Comparison of ENCODE assay signal across 7 mouse cellular contexts in genomic region chr10:115184697-115185096, GRCm38 (mm10). TPM values are rescaled to one million over a fixed set of nuclear protein-coding genes. Genes with fewer than 3 reads are reported as not detected.
DNase-seq lines count a peak whose midpoint lies in the region; ATAC-seq and TF ChIP-seq lines count a peak whose summit lies in the region.

Tph2 (minus strand) TSS chr10:115185022.

- no peak within 1 kb of the TSS for H3K27ac ChIP-seq in limb, embryonic 11.5 days (replicated peaks; ENCODE audit: low read depth, low read length)
- no peak within 1 kb of the TSS for H3K27ac ChIP-seq in midbrain, postnatal 0 days (ENCODE audit: low read depth, low read length)
- H3K27ac ChIP-seq in spleen, adult 2 months (ENCODE audit: insufficient read depth, low read length): no peak within 1 kb of the TSS

- H3K27me3 ChIP-seq in limb, embryonic 11.5 days (ENCODE audit: control insufficient read depth, insufficient read depth, low read length): no peaks in the 10 kb centered on the region
- no peaks in the 10 kb centered on the region for H3K27me3 ChIP-seq in midbrain, postnatal 0 days (ENCODE audit: insufficient read depth, low read length)
- no peaks in the 10 kb centered on the region for H3K27me3 ChIP-seq in spleen, adult 2 months (ENCODE audit: control insufficient read depth, insufficient read depth, low read length)

- H3K9me3 ChIP-seq in limb, embryonic 11.5 days (ENCODE audit: control insufficient read depth, low read length): no peaks in the 10 kb centered on the region
- H3K9me3 ChIP-seq in midbrain, postnatal 0 days (ENCODE audit: low read length): no peaks in the 10 kb centered on the region

- H3K4me1 ChIP-seq in limb, embryonic 11.5 days (ENCODE audit: control insufficient read depth, insufficient read depth, low read length): no peaks in the 10 kb centered on the region
- H3K4me1 ChIP-seq in midbrain, postnatal 0 days (ENCODE audit: insufficient read depth, low read length): 0 out of 2 replicates have a peak, but pooled peaks cover 3% of the 10 kb centered on the region
- no peaks in the 10 kb centered on the region for H3K4me1 ChIP-seq in spleen, adult 2 months (ENCODE audit: control insufficient read depth, insufficient read depth, insufficient read length)

- H3K4me2 ChIP-seq in limb, embryonic 11.5 days (ENCODE audit: low read depth, severe bottlenecking): no peak within 1 kb of the TSS
- H3K4me2 ChIP-seq in midbrain, postnatal 0 days (ENCODE audit: low read depth, low read length, poor library complexity, severe bottlenecking): no peak within 1 kb of the TSS; the same call in 1 of the 2 replicates

- no peak within 1 kb of the TSS for H3K4me3 ChIP-seq in limb, embryonic 11.5 days (ENCODE audit: low read depth, low read length)
- no peak within 1 kb of the TSS for H3K4me3 ChIP-seq in midbrain, postnatal 0 days (ENCODE audit: low read depth, low read length)
- no peak within 1 kb of the TSS for H3K4me3 ChIP-seq in spleen, adult 2 months (ENCODE audit: extremely low read depth, insufficient read depth, insufficient read length)

- peak; percentile 100 for ATAC-seq in common myeloid progenitor, adult 5-6 weeks (replicated peaks; ENCODE audit: low read depth, poor library complexity, severe bottlenecking)
- peak; percentile 76; the same call in 1 of the 2 replicates for ATAC-seq in limb, embryonic 11.5 days (ENCODE audit: insufficient number of reproducible peaks, low FRiP score, low TSS enrichment, low read depth)
- ATAC-seq in midbrain, postnatal 0 days (ENCODE audit: low FRiP score): peak; percentile 80

- 9% methylated on average over 9 of the region's 9 CpGs for WGBS in limb, embryonic 11.5 days
- WGBS in midbrain, postnatal 0 days: 9% methylated on average over 9 of the region's 9 CpGs
- 7% methylated on average over 9 of the region's 9 CpGs for WGBS in spleen, adult 2 months

- peak; percentile 76 for TF ChIP-seq CTCF in midbrain, postnatal 0 days (IDR thresholded peaks at IDR 0.05)
- peak; percentile 42; the same call in 1 of the 2 replicates for TF ChIP-seq CTCF in spleen, adult 2 months (IDR thresholded peaks at IDR 0.05; ENCODE audit: extremely low read depth, insufficient read depth, insufficient read length, insufficient replicate concordance)

- no peaks in the 10 kb centered on the region for H3K36me3 ChIP-seq in limb, embryonic 11.5 days (ENCODE audit: control insufficient read depth, insufficient read depth, low read length)
- no peaks in the 10 kb centered on the region for H3K36me3 ChIP-seq in midbrain, postnatal 0 days (ENCODE audit: insufficient read depth, low read length)
- no peaks in the 10 kb centered on the region for H3K36me3 ChIP-seq in spleen, adult 2 months (ENCODE audit: control insufficient read depth, insufficient read depth, low read length)

- H3K9ac ChIP-seq in limb, embryonic 11.5 days (ENCODE audit: low read length): no peak within 1 kb of the TSS
- no peak within 1 kb of the TSS for H3K9ac ChIP-seq in midbrain, postnatal 0 days (replicated peaks; ENCODE audit: low read length, poor library complexity, severe bottlenecking)

- no peak for TF ChIP-seq POLR2A in spleen, adult 2 months (IDR thresholded peaks at IDR 0.05; ENCODE audit: low read depth, low read length)

- DNase-seq in adrenal gland, adult (ENCODE audit: inconsistent age in 2 of 2, low spot score in 1 of 2): peak; percentile 66 to 86
- peak; percentile 28 for DNase-seq in gastrocnemius, postnatal 25 days
- DNase-seq in kidney, adult 11 months: peak; percentile 17
- peak; percentile 90 for DNase-seq in limb, embryonic 11.5 days (ENCODE audit: low spot score)
- DNase-seq in midbrain, postnatal 0 days (ENCODE audit: low spot score): peak; percentile 86
- DNase-seq in spleen, adult 2 months (ENCODE audit: low read depth in 1 of 2, low spot score in 2 of 2): peak; percentile 7 to 49

RNA-seq across cellular contexts. Expression of gene Tph2, which starts in this region (rescaled TPM):
- not detected in 2 replicates for total RNA-seq in common myeloid progenitor, adult 5-6 weeks (2017)
- not detected for total RNA-seq in gastrocnemius, postnatal 25 days (2021)
- polyA plus RNA-seq in limb, embryonic 11.5 days (2014; fragmentation: Nextera tagmentation; extraction: Ambion mirVana): 0.05 TPM in 1 of 2 replicates, not detected in the other
- 9.0 and 16.7 TPM in 2 replicates for total RNA-seq in midbrain, postnatal 0 days (2014; rRNA removed)
- polyA plus RNA-seq in midbrain, postnatal 0 days (2015; fragmentation: Nextera tagmentation; extraction: Ambion mirVana): 7.5 and 9.1 TPM in 2 replicates
- polyA plus RNA-seq in spleen, adult 2 months (2012; rRNA removed): 0.05 TPM in 1 of 2 replicates, not detected in the other

Comparison
In these comparisons a context has a peak if more than half of its experiments do, and no peak if none do; other contexts are left out.
1. Peak in ATAC-seq in common myeloid progenitor, adult 5-6 weeks; RNA of the gene not detected or under 1 TPM.
2. Peak in DNase-seq in gastrocnemius, postnatal 25 days; RNA of the gene not detected or under 1 TPM.
3. Peak in DNase-seq and ATAC-seq in limb, embryonic 11.5 days; RNA of the gene not detected or under 1 TPM.
4. Peak in DNase-seq in spleen, adult 2 months; RNA of the gene not detected or under 1 TPM.
5. DNase-seq: peak in every context shown above with its lines; median percentile 90 in limb, embryonic 11.5 days; 86 in midbrain, postnatal 0 days; 76 in adrenal gland, adult; 28 in gastrocnemius, postnatal 25 days; 28 in spleen, adult 2 months; 17 in kidney, adult 11 months.